Mouse (Mus musculus) right cerebral cortex, postnatal 10 days (tissue): ENCODE data around the gene BC017158.
A peak's percentile ranks its signal among the peaks of the same experiment; 100 is the strongest.

ENCODE experiments used
- DNase-seq, 2 experiments: peaks; one replicate each; pipeline ENCODE4 v3.0.0; 2021; ENCODE audit warnings: low spot score in 2 of 2

BC017158 gene

GRCm38 (mm10) chr7:128256783-128257334, 41.1 kb downstream of the BC017158 start:
- no peak for DNase-seq

- DNase-seq: no peak
These were observed 42.2 kb downstream of the BC017158 start for GRCm38 (mm10) chr7:128255757-128256156.

- DNase-seq: no peak
These were observed 43.0 kb downstream of the BC017158 start for GRCm38 (mm10) chr7:128254978-128255377.

- peak; percentile 83 to 87 for DNase-seq
These were observed 45.4 kb downstream of the BC017158 start for GRCm38 (mm10) chr7:128252609-128253008.

DNA sequence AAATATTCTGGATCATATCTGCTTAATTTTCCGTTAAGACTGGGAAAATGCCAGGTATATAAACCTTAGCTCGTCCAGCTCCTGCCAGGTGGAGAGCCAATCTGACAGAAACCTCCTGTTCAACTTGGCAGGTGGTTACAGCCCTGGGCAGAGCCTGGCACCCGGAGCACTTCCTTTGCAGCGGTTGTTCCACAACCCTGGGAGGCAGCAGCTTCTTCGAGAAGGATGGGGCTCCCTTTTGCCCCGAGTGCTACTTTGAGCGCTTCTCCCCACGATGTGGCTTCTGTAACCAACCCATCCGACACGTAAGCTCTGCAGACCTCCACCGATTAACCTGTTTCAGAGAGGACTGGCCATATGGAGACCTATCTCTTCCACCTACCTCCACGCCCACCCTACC, 46.0 kb downstream of the BC017158 start:
- DNase-seq: no peak

GRCm38 (mm10) chr7:128249998-128250397, 48.0 kb downstream of the BC017158 start:
- DNase-seq: no peak

DNA sequence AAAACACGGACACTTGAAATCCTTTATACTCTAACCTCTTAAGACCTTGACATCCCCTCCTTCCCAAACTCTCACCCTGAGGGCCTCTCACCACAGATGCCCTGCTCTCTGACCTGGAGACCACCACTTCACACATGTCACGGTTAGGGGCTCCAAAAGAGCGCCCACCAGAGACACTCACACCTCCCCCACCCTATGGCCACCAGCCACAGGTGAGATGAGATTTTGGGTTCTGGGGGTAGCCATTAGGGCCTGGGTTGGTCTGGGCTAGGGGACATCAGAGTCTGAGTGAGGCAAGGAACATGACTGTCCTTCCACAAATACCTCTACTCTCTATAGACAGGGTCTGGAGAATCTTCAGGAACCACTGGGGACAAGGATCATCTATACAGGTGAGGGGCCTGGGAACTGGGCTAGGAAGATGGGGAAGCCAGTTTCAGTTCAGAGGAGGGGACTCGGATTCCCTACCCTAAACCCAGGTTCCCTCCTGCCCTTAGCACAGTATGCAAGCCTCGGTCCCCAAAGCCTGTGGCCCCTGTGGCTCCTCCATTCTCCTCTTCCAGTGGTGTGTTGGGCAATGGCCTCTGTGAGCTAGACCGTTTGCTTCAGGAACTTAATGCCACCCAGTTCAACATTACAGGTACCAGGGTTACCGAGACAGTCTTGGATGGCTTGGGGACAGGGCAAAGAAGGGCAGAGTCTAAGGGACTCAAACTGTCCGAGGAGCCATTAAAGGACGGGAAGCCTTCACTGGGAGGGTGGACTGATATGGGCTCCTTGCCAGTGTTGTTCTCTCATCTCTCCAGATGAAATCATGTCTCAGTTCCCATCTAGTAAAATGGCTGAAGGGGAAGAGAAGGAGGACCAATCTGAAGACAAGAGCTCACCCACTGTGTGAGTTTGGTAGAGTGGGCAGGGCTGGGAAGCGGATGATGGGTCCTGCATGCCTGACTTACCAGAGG, 49.6 kb downstream of the BC017158 start:
- DNase-seq: no peak

DNA sequence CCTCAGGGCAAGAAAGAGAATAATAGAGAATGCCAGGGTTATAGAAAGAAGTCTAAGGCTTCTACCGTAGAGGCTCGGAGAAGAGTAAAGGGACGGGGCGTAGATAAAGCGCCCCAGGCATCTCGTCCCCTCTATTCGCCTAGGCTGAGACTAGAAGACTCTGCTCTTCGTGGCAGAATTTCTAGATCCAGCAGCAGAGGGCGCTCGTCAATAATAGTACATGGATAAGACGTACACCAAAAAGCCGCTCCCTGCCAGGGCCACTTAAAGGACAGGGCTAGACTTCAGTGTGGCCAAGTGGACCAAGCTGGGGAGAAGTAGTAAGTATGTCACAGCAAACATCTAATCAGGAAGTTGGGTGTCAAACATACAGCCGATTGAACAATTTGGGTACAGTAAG, 50.5 kb downstream of the BC017158 start:
- DNase-seq: peak; percentile 93 to 94

- peak; percentile 75 to 81 for DNase-seq
These were observed 51.2 kb downstream of the BC017158 start, which contains the start of gene Tgfb1i1 for GRCm38 (mm10) chr7:128246496-128247391. Gene Tgfb1i1 (plus strand): TSS chr7:128246812.

DNA sequence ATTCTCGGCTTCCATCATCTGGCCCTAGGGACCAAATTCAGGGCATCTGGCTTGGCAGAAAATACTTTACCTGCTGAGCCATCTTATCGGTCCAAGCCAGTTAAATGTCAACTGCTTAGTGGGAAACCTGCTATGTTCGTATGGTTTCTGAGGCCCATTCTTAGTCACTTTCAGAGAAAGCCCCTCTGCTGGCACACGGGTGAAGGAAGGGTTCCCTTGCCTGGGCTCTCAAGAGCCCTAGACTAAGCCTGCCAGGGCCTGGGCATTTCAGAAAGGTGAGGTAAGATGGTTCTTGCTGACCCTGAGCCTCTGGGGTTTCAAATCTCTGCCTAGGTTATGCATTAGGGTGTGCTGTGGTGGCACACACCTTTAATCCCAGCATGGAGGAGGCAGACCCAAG, 52.4 kb downstream of the BC017158 start:
- DNase-seq: no peak

- DNase-seq: no peak
These were observed 53.5 kb downstream of the BC017158 start for GRCm38 (mm10) chr7:128244410-128245025.

- no peak for DNase-seq
These were observed 54.0 kb downstream of the BC017158 start for GRCm38 (mm10) chr7:128243921-128244320.

DNA sequence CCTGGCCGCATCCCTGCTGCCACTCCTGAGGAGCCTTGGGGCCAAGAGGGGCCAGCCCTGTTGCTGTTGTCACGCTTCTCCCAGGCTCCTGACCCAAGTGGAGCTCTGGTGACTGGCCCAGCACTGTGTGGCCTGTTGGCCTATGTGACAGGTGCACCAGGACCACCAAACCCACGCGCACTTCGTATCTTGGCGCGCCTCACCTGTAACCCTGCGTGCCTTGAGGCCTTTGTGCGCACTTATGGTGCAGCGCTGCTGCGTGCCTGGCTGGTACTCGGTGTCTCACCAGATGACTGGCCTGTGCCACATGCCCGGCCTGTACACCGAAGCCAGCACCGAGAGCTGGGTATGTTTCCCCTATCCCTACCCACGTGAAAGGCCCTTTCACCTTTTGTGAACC, 55.6 kb downstream of the BC017158 start:
- no peak for DNase-seq

- DNase-seq: peak; percentile 61 to 64
These were observed 57.7 kb downstream of the BC017158 start for GRCm38 (mm10) chr7:128240131-128240784.

GRCm38 (mm10) chr7:128238991-128239390, 59.0 kb downstream of the BC017158 start:
- no peak for DNase-seq

DNA sequence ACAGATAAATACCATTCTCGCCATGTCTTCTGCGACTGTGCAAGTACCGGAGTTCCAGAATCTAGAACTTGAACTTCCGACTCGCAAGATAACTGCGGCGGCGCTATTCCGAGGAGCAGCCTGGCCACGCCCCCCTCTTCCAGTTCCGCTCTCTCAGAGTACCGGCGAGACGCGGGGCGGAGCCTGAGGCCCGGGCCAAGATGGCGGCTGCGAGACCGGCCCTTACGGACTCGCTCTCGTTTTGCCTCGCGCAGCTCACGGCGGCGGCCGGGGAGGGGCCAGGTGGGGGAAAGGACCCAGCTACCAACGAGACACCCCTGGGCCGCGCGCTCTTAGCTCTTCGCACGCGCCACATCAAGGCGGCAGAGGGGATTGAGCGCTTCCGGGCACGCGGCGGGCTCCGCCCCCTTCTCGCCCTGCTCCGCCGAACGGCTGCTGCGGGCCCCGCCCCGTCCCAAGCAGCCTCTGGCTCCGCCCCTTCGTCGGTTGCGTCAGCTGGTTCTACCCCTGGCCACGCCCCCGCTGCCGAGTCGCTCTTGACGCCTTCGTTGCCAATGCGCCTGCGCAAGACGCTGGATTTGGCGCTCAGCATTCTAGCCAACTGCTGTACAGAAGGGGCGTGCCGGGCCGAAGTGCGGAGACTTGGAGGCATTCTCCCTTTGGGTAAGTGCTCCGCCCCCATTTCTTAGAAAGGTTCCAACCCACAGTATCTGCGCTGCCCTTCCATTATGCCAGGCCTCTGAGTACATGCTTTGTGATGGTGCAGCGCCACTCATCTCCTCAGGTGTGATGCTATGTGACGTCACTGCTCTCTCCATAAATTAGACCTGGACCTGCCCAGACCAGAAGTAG, 59.8 kb downstream of the BC017158 start, which contains the start of gene 9130023H24Rik:
9130023H24Rik (minus strand) TSS at position 105 of the 852 bp plus-strand sequence.
- peak; percentile 99 to 100 for DNase-seq

- no peak for DNase-seq
These were observed 60.4 kb downstream of the BC017158 start for GRCm38 (mm10) chr7:128237593-128237926.

- DNase-seq: peak; percentile 84 to 87
These were observed 60.9 kb downstream of the BC017158 start, which contains the start of gene Armc5 for GRCm38 (mm10) chr7:128236856-128237592. Gene Armc5 (plus strand): TSS chr7:128237342.

DNA sequence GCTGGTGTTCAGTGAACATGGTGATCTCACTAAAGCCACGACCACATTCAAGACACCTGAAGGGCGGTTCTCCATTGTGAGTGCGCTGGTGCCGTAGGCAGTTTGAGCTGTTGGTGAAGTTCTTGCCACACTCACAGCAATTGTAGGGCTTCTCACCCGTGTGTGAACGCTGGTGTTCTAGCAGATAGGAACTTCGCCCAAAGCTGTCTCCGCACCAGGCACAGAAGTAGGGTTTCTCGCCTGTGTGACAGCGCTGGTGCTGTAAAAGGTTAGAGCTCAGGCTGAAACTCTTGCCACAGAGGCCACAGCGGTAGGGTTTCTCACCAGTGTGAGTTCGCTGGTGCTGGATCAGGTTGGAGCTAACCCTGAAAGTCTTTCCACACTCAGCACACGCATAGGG, 61.5 kb downstream of the BC017158 start:
- DNase-seq: no peak
